Mouse (Mus musculus) heart, adult 10 weeks (tissue): ENCODE data around the gene Agtpbp1. TPM values are rescaled to one million over a fixed set of nuclear protein-coding genes. Genes with fewer than 3 reads are reported as not detected.

ENCODE experiments used
- polyA plus RNA-seq: library from polyadenylated mRNA; stranded (reverse); fragments of 350-450 nt; fragmentation: Illumina TruSeq; extraction: RNeasy Lipid Tissue Mini Kit (QIAGEN cat#74804); gene quantifications from one replicate; pipeline ENCODE4 v1.2.3, GENCODE M21; 2014; ENCODE audit warnings: low read depth, low replicate concordance

The Agtpbp1 gene
- polyA plus RNA-seq: 111 TPM

GRCm38 (mm10) chr13:59584947-59585647 lies at the start of gene Agtpbp1, which contains the start of gene Naa35:
Agtpbp1 (minus strand) TSS chr13:59585227.
Naa35 (plus strand) TSS chr13:59585259.

Other genes starting within 250 kb of the Agtpbp1 start
- 51.5 TPM for gene Naa35, start within 50 bp of the Agtpbp1 start, polyA plus RNA-seq
- 13.5 TPM for gene Golm1, start 90.6 kb upstream of the Agtpbp1 start, polyA plus RNA-seq
- not detected for gene 4921517D22Rik, start 108.9 kb upstream of the Agtpbp1 start, polyA plus RNA-seq
- not detected for gene Spata31d1a, start 125.1 kb upstream of the Agtpbp1 start, polyA plus RNA-seq
- not detected for gene Spata31d1b, start 127.1 kb upstream of the Agtpbp1 start, polyA plus RNA-seq
- not detected for gene Spata31d1d, start 146.5 kb upstream of the Agtpbp1 start, polyA plus RNA-seq
- gene 1700014D04Rik, start 161.5 kb upstream of the Agtpbp1 start, polyA plus RNA-seq: not detected
- gene Isca1, start 184.6 kb upstream of the Agtpbp1 start, polyA plus RNA-seq: 322 TPM
- gene Gm49354, start 197.0 kb upstream of the Agtpbp1 start, polyA plus RNA-seq: not detected
- 34.1 TPM for gene Tut7, start 237.9 kb upstream of the Agtpbp1 start, polyA plus RNA-seq